Mouse (Mus musculus) embryonic fibroblast, embryonic 13.5 days (primary cell): ENCODE results near the gene Eomes.

ENCODE experiments used
- CTCF ChIP-seq: IDR thresholded peaks from 2 replicates; pipeline ENCODE4 v1.5.1; 2011; ENCODE audit warnings: mild to moderate bottlenecking, control low read depth, low read length, moderate library complexity, borderline replicate concordance; ENCODE audit not compliant: insufficient read depth
- POLR2A ChIP-seq: IDR thresholded peaks from 2 replicates; pipeline ENCODE4 v1.6.1; 2011; ENCODE audit warnings: low read depth, mild to moderate bottlenecking, control low read depth, low read length, moderate library complexity

DNA sequence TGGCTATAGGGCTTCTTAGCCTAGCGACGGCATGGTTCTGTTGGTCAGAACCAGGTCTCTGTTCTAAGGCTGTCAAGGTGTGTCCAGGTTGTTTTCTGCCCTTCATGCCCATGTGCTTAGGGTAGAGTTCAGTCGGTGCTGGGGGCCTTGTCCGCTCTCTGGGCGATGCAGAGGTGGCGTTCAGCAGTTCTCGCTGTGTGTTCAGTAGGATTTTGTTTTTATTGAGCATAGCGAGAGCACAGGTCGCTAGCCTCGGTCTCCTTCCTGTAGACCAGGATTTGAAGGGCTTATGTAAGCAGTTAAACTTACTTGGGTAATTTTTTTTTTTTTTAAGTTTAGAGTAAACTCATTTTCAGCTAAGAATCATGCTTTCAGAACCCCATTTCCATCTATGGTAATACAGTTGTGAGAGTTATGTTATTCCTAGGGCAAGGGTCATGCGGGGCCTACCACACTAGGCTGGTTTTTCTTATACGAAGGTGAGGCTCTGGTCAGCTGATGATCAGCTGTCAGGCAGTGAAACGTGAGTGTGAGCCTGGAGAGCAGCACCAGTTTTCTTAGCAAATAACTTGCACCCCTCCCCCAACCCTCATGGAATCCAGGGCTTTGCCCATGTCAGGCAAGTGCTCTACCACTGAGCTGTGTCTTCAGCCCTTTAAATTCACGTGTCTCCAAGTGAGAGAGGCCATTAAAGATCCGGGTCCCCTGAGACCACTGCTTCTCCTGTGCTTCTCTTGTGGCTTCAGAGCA is 33.1 kb downstream of the Eomes start:
- TF ChIP-seq CTCF (no peak), POLR2A (no peak)
